In the genomic region with DNA sequence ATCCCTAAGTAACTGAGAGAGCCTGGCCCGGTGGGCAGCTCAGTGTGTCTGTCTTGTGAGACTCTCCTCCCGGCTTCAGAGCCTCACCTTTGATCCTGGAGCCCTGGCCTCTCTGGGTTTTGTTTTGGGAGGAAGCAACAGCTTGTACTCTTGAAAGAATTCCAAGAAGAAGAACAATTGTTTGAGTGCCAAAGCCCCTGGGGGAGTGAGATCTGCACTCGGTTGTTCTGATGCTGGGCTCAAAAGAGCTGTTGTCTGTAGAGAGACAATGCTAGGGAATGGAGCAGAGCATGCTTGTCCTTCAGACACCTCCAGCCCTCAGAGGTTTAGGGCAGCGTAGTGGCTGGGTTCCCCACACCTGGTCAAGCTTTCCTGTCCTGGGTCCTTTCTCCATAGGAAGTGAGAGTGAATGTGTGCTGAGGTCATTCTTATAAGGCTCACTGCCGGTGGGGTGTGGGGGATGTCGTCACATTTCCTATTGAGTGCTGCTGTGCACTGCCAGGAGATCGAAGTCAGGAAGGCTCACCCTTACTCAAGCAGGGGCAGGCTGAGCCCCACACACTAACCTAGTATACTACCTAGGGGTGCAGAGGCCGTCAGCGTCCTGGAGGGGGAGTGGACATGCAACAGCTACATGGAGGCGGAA, we compare ENCODE assay signal across 8 mouse cellular contexts. TPM values are rescaled to one million over a fixed set of nuclear protein-coding genes. Genes with fewer than 3 reads are reported as not detected.
A peak's percentile ranks its signal among the peaks of the same experiment; 100 is the strongest.
DNase-seq lines count a peak whose midpoint lies in the region; ATAC-seq and TF ChIP-seq lines count a peak whose summit lies in the region.

No protein-coding gene starts in this region.

- no peak overlapping the region for H3K4me2 ChIP-seq in midbrain, embryonic 11.5 days
- no peak overlapping the region for H3K4me2 ChIP-seq in midbrain, embryonic 15.5 days
- 0 out of 2 replicates have a peak overlapping the region, but pooled peaks have one; percentile 16 for H3K4me2 ChIP-seq in heart, embryonic 14.5 days (ENCODE audit: low read length)
- no peak overlapping the region for H3K4me2 ChIP-seq in stomach, postnatal 0 days (replicated peaks; ENCODE audit: low read depth)

- peak overlapping the region; percentile 62; the same call in 1 of the 2 replicates for H3K27ac ChIP-seq in heart, embryonic 10.5 days
- no peak overlapping the region for H3K27ac ChIP-seq in midbrain, embryonic 11.5 days (ENCODE audit: low read depth, low read length)
- no peak overlapping the region for H3K27ac ChIP-seq in midbrain, embryonic 15.5 days
- H3K27ac ChIP-seq in heart, embryonic 14.5 days (replicated peaks in 1 of 2; ENCODE audit: control insufficient read depth in 1 of 2, insufficient read depth in 1 of 2, low read depth in 2 of 2, low read length in 2 of 2) = peak overlapping the region; percentile 63 to 71
- no peak overlapping the region for H3K27ac ChIP-seq in stomach, postnatal 0 days (replicated peaks)

- H3K4me1 ChIP-seq in heart, embryonic 10.5 days = peaks cover 98% of the 10 kb centered on the region
- H3K4me1 ChIP-seq in midbrain, embryonic 11.5 days (ENCODE audit: control insufficient read depth, insufficient read depth, low read length) = no peaks in the 10 kb centered on the region; the same call in 1 of the 2 replicates
- H3K4me1 ChIP-seq in midbrain, embryonic 15.5 days = peaks cover 6% of the 10 kb centered on the region; the same call in 1 of the 2 replicates
- H3K4me1 ChIP-seq in heart, embryonic 14.5 days (ENCODE audit: control insufficient read depth in 2 of 2, insufficient read depth in 2 of 2, low read length in 2 of 2) = peaks cover 71 to 89% of the 10 kb centered on the region in 2 experiments
- H3K4me1 ChIP-seq in stomach, postnatal 0 days (replicated peaks; ENCODE audit: control insufficient read depth, insufficient read depth) = peaks cover 5% of the 10 kb centered on the region; the same call in 1 of the 2 replicates

- 0 out of 2 replicates have a peak, but pooled peaks have one; percentile 4 for ATAC-seq in midbrain, embryonic 11.5 days (ENCODE audit: low FRiP score)
- no peak for ATAC-seq in midbrain, embryonic 15.5 days (replicated peaks)
- peak; percentile 11; the same call in 1 of the 2 replicates for ATAC-seq in heart, embryonic 14.5 days (ENCODE audit: insufficient number of reproducible peaks, insufficient read depth, low FRiP score, low read depth)
- ATAC-seq in stomach, postnatal 0 days (ENCODE audit: low FRiP score, low TSS enrichment) = no peak

- TF ChIP-seq CTCF in stomach, postnatal 0 days (IDR thresholded peaks at IDR 0.05; ENCODE audit: low read depth) = no peak

- no peak for TF ChIP-seq EP300 in stomach, postnatal 0 days (optimal IDR thresholded peaks at IDR 0.05)

- WGBS in heart, embryonic 10.5 days = 63% methylated on average over 10 of the region's 10 CpGs
- 61% methylated on average over 10 of the region's 10 CpGs for whole genome bisulfite sequencing in midbrain, embryonic 11.5 days
- 52% methylated on average over 10 of the region's 10 CpGs for WGBS in midbrain, embryonic 15.5 days
- 44% methylated on average over 10 of the region's 10 CpGs for WGBS in heart, embryonic 14.5 days
- WGBS in stomach, postnatal 0 days = 55% methylated on average over 10 of the region's 10 CpGs

- no peak for DNase-seq in heart, embryonic 10.5 days (ENCODE audit: low spot score)
- no peak for DNase-seq in heart, postnatal 10 days
- DNase-seq in midbrain, embryonic 11.5 days (ENCODE audit: low spot score, missing footprints) = no peak
- no peak for DNase-seq in stomach, postnatal 0 days (ENCODE audit: low spot score)
- no peak for DNase-seq in embryo, embryonic 10.5 days (ENCODE audit: low spot score)
- no peak for DNase-seq in spleen, postnatal 36 days (ENCODE audit: low spot score in 2 of 2)

- H3K9ac ChIP-seq in midbrain, embryonic 11.5 days (ENCODE audit: low read length) = no peak overlapping the region
- H3K9ac ChIP-seq in midbrain, embryonic 15.5 days = no peak overlapping the region
- H3K9ac ChIP-seq in heart, embryonic 14.5 days (ENCODE audit: low read length) = peak overlapping the region; percentile 54; the same call in 1 of the 2 replicates
- H3K9ac ChIP-seq in stomach, postnatal 0 days (ENCODE audit: low read length) = 0 out of 2 replicates have a peak overlapping the region, but pooled peaks have one; percentile 0

- H3K27me3 ChIP-seq in heart, embryonic 10.5 days (ENCODE audit: insufficient read depth, poor library complexity, severe bottlenecking) = no peaks in the 10 kb centered on the region
- H3K27me3 ChIP-seq in midbrain, embryonic 11.5 days (ENCODE audit: control insufficient read depth, insufficient read depth, low read length) = no peaks in the 10 kb centered on the region
- no peaks in the 10 kb centered on the region for H3K27me3 ChIP-seq in midbrain, embryonic 15.5 days (replicated peaks)
- H3K27me3 ChIP-seq in heart, embryonic 14.5 days (ENCODE audit: control insufficient read depth, insufficient read depth, low read length) = no peaks in the 10 kb centered on the region
- no peaks in the 10 kb centered on the region for H3K27me3 ChIP-seq in stomach, postnatal 0 days (ENCODE audit: control insufficient read depth, insufficient read depth, low read length)

- intact Hi-C loops in heart, postnatal 10 days (cut with DNase I) = loop anchor here (2.0 to 5.0 kb wide), 2 partner anchors 16 to 34 kb away; partner anchors contain the start of gene Ccdc12

- no peaks in the 10 kb centered on the region for H3K9me3 ChIP-seq in heart, embryonic 10.5 days
- H3K9me3 ChIP-seq in midbrain, embryonic 11.5 days (ENCODE audit: control insufficient read depth, low read length) = no peaks in the 10 kb centered on the region
- no peaks in the 10 kb centered on the region for H3K9me3 ChIP-seq in midbrain, embryonic 15.5 days
- H3K9me3 ChIP-seq in heart, embryonic 14.5 days (ENCODE audit: control insufficient read depth, low read length) = no peaks in the 10 kb centered on the region
- H3K9me3 ChIP-seq in stomach, postnatal 0 days (ENCODE audit: control insufficient read depth, low read length) = no peaks in the 10 kb centered on the region

- H3K4me3 ChIP-seq in heart, embryonic 10.5 days = no peak overlapping the region
- no peak overlapping the region for H3K4me3 ChIP-seq in midbrain, embryonic 11.5 days (ENCODE audit: low read depth, low read length)
- no peak overlapping the region for H3K4me3 ChIP-seq in midbrain, embryonic 15.5 days
- H3K4me3 ChIP-seq in heart, embryonic 14.5 days (ENCODE audit: control insufficient read depth in 1 of 2, insufficient read depth in 1 of 2, low read depth in 1 of 2, low read length in 2 of 2) = no peak overlapping the region
- H3K4me3 ChIP-seq in stomach, postnatal 0 days (ENCODE audit: low read depth, low read length) = no peak overlapping the region

- no peaks in the 10 kb centered on the region for H3K36me3 ChIP-seq in heart, embryonic 10.5 days
- H3K36me3 ChIP-seq in midbrain, embryonic 11.5 days (ENCODE audit: control insufficient read depth, insufficient read depth, low read length) = no peaks in the 10 kb centered on the region
- no peaks in the 10 kb centered on the region for H3K36me3 ChIP-seq in midbrain, embryonic 15.5 days (replicated peaks)
- no peaks in the 10 kb centered on the region for H3K36me3 ChIP-seq in heart, embryonic 14.5 days (ENCODE audit: control insufficient read depth, insufficient read depth, low read length)
- H3K36me3 ChIP-seq in stomach, postnatal 0 days (ENCODE audit: control insufficient read depth, insufficient read depth, low read length) = no peaks in the 10 kb centered on the region

RNA-seq across cellular contexts. Expression of gene Ccdc12, which starts 16.9 kb away (rescaled TPM):
- 159 and 189 TPM in 2 replicates for polyA plus RNA-seq in heart, embryonic 10.5 days (2016; fragmentation: Nextera tagmentation; extraction: Ambion mirVana)
- total RNA-seq in heart, postnatal 10 days (2021) = 10 to 100 TPM; 69.6 to 78.9 TPM
- polyA plus RNA-seq in midbrain, embryonic 11.5 days (2014; fragmentation: Nextera tagmentation; extraction: Ambion mirVana) = 135 and 144 TPM in 2 replicates
- 110 and 115 TPM in 2 replicates for polyA plus RNA-seq in midbrain, embryonic 15.5 days (2015; fragmentation: Nextera tagmentation; extraction: Ambion mirVana)
- 146 and 147 TPM in 2 replicates for polyA plus RNA-seq in heart, embryonic 14.5 days (2014; fragmentation: Nextera tagmentation; extraction: Ambion mirVana)
- polyA plus RNA-seq in stomach, postnatal 0 days (2015; fragmentation: Nextera tagmentation; extraction: Ambion mirVana) = 139 and 144 TPM in 2 replicates

RNA-seq across cellular contexts. Expression of gene Nbeal2, which starts 19.3 kb away (rescaled TPM):
- 2.4 and 3.1 TPM in 2 replicates for polyA plus RNA-seq in heart, embryonic 10.5 days (2016; fragmentation: Nextera tagmentation; extraction: Ambion mirVana)
- 1 to 10 TPM; 8.3 to 8.7 TPM for total RNA-seq in heart, postnatal 10 days (2021)
- polyA plus RNA-seq in midbrain, embryonic 11.5 days (2014; fragmentation: Nextera tagmentation; extraction: Ambion mirVana) = 1.1 and 1.6 TPM in 2 replicates
- polyA plus RNA-seq in midbrain, embryonic 15.5 days (2015; fragmentation: Nextera tagmentation; extraction: Ambion mirVana) = 5.5 and 6.4 TPM in 2 replicates
- 2.4 and 2.7 TPM in 2 replicates for polyA plus RNA-seq in heart, embryonic 14.5 days (2014; fragmentation: Nextera tagmentation; extraction: Ambion mirVana)
- 5.7 and 6.2 TPM in 2 replicates for polyA plus RNA-seq in stomach, postnatal 0 days (2015; fragmentation: Nextera tagmentation; extraction: Ambion mirVana)

RNA-seq across cellular contexts. Expression of gene Nradd, which starts 49.0 kb away (rescaled TPM):
- 28.5 and 32.3 TPM in 2 replicates for polyA plus RNA-seq in heart, embryonic 10.5 days (2016; fragmentation: Nextera tagmentation; extraction: Ambion mirVana)
- 1 to 10 TPM; 2.2 to 2.3 TPM for total RNA-seq in heart, postnatal 10 days (2021)
- polyA plus RNA-seq in midbrain, embryonic 11.5 days (2014; fragmentation: Nextera tagmentation; extraction: Ambion mirVana) = 20.7 and 22.8 TPM in 2 replicates
- 30.1 and 35.4 TPM in 2 replicates for polyA plus RNA-seq in midbrain, embryonic 15.5 days (2015; fragmentation: Nextera tagmentation; extraction: Ambion mirVana)
- polyA plus RNA-seq in heart, embryonic 14.5 days (2014; fragmentation: Nextera tagmentation; extraction: Ambion mirVana) = 8.4 and 12.2 TPM in 2 replicates
- polyA plus RNA-seq in stomach, postnatal 0 days (2015; fragmentation: Nextera tagmentation; extraction: Ambion mirVana) = 14.5 and 15.9 TPM in 2 replicates

Comparison
In these comparisons a context has a peak if more than half of its experiments do, and no peak if none do; other contexts are left out.
1. ATAC-seq: peak in midbrain, embryonic 11.5 days (single experiment) and heart, embryonic 14.5 days (single experiment); none in midbrain, embryonic 15.5 days (single experiment) and stomach, postnatal 0 days (single experiment).
2. H3K27ac ChIP-seq: peak in heart, embryonic 10.5 days (single experiment) and heart, embryonic 14.5 days (2 of 2); none in midbrain, embryonic 11.5 days (single experiment), midbrain, embryonic 15.5 days (single experiment) and stomach, postnatal 0 days (single experiment).
3. H3K9ac ChIP-seq: peak in heart, embryonic 14.5 days (single experiment) and stomach, postnatal 0 days (single experiment); none in midbrain, embryonic 11.5 days (single experiment) and midbrain, embryonic 15.5 days (single experiment).